ENCODE assay signal across 8 mouse cellular contexts in genomic region chr10:42018016-42018949, GRCm38 (mm10). TPM values are rescaled to one million over a fixed set of nuclear protein-coding genes. Genes with fewer than 3 reads are reported as not detected.
A peak's percentile ranks its signal among the peaks of the same experiment; 100 is the strongest.
DNase-seq lines count a peak whose midpoint lies in the region; ATAC-seq and TF ChIP-seq lines count a peak whose summit lies in the region.

Gene Armc2 (minus strand): TSS chr10:42018442.

- peak within 1 kb of the TSS; percentile 59 for H3K4me3 ChIP-seq in embryonic fibroblast, embryonic 13.5 days (ENCODE audit: insufficient read depth, low read length)
- H3K4me3 ChIP-seq in heart, embryonic 12.5 days, result peak within 1 kb of the TSS; percentile 58
- H3K4me3 ChIP-seq in kidney, embryonic 16.5 days (ENCODE audit: low read length), result peak within 1 kb of the TSS; percentile 60
- peak within 1 kb of the TSS; percentile 61 for H3K4me3 ChIP-seq in liver, embryonic 11.5 days (ENCODE audit: low read depth, low read length)

- DNase-seq in CD4-positive helper T cell, adult 2 months (ENCODE audit: low read depth, low spot score), result peak; percentile 71
- DNase-seq in brain, embryonic 14.5 days (ENCODE audit: low read depth), result peak; percentile 88
- DNase-seq in liver, embryonic 11.5 days (ENCODE audit: low spot score), result peak; percentile 74
- peak; percentile 72 for DNase-seq in naive thymus-derived CD4-positive, alpha-beta T cell, adult 2 months (ENCODE audit: low read depth)
- DNase-seq in splenic B cell, adult 2 months (ENCODE audit: low read depth, low spot score), result peak; percentile 63

- no peaks in the 10 kb centered on the region for H3K9me3 ChIP-seq in heart, embryonic 12.5 days (replicated peaks)
- no peaks in the 10 kb centered on the region for H3K9me3 ChIP-seq in kidney, embryonic 16.5 days (ENCODE audit: low read length)
- H3K9me3 ChIP-seq in liver, embryonic 11.5 days (ENCODE audit: control insufficient read depth, low read length), result no peaks in the 10 kb centered on the region

- peak; percentile 68; the same call in 1 of the 2 replicates for TF ChIP-seq POLR2A in brain, embryonic 14.5 days (IDR thresholded peaks at IDR 0.05; ENCODE audit: borderline replicate concordance, extremely low read depth, insufficient read depth, insufficient read length, poor library complexity, severe bottlenecking)
- peak; percentile 92 for TF ChIP-seq POLR2A in embryonic fibroblast, embryonic 13.5 days (IDR thresholded peaks at IDR 0.05; ENCODE audit: low read depth, low read length)

- WGBS in heart, embryonic 12.5 days, result 2% methylated on average over 53 of the region's 58 CpGs
- 3% methylated on average over 56 of the region's 58 CpGs for WGBS in kidney, embryonic 16.5 days
- WGBS in liver, embryonic 11.5 days, result 3% methylated on average over 58 of the region's 58 CpGs

- H3K36me3 ChIP-seq in heart, embryonic 12.5 days, result no peaks in the 10 kb centered on the region
- H3K36me3 ChIP-seq in kidney, embryonic 16.5 days (ENCODE audit: insufficient read depth, low read length), result no peaks in the 10 kb centered on the region
- H3K36me3 ChIP-seq in liver, embryonic 11.5 days (ENCODE audit: control insufficient read depth, insufficient read depth, low read length), result no peaks in the 10 kb centered on the region
- H3K36me3 ChIP-seq in splenic B cell, adult 2 months (ENCODE audit: control insufficient read depth, insufficient read depth, low read length, poor library complexity, severe bottlenecking), result no peaks in the 10 kb centered on the region

- no peak within 1 kb of the TSS for H3K27ac ChIP-seq in embryonic fibroblast, embryonic 13.5 days (ENCODE audit: insufficient read depth, low read length)
- no peak within 1 kb of the TSS for H3K27ac ChIP-seq in heart, embryonic 12.5 days (ENCODE audit: poor library complexity, severe bottlenecking)
- no peak within 1 kb of the TSS for H3K27ac ChIP-seq in kidney, embryonic 16.5 days (ENCODE audit: low read length)
- no peak within 1 kb of the TSS for H3K27ac ChIP-seq in liver, embryonic 11.5 days (ENCODE audit: low read depth, low read length)

- H3K4me2 ChIP-seq in heart, embryonic 12.5 days, result peak within 1 kb of the TSS; percentile 82
- peak within 1 kb of the TSS; percentile 78 for H3K4me2 ChIP-seq in kidney, embryonic 16.5 days (replicated peaks; ENCODE audit: low read depth, low read length)
- H3K4me2 ChIP-seq in liver, embryonic 11.5 days, result peak within 1 kb of the TSS; percentile 92

- peaks cover 37% of the 10 kb centered on the region for H3K27me3 ChIP-seq in heart, embryonic 12.5 days (replicated peaks)
- H3K27me3 ChIP-seq in kidney, embryonic 16.5 days (ENCODE audit: insufficient read depth, low read length), result peaks cover 5% of the 10 kb centered on the region; the same call in 1 of the 2 replicates
- H3K27me3 ChIP-seq in liver, embryonic 11.5 days (replicated peaks; ENCODE audit: control insufficient read depth, insufficient read depth, low read length), result peaks cover 11% of the 10 kb centered on the region
- H3K27me3 ChIP-seq in splenic B cell, adult 2 months (ENCODE audit: control insufficient read depth, insufficient read depth, low read length, poor library complexity, severe bottlenecking), result no peaks in the 10 kb centered on the region

- H3K4me1 ChIP-seq in embryonic fibroblast, embryonic 13.5 days (ENCODE audit: control insufficient read depth, insufficient read depth, low read length), result peaks cover 4% of the 10 kb centered on the region
- H3K4me1 ChIP-seq in heart, embryonic 12.5 days (replicated peaks), result peaks cover 7% of the 10 kb centered on the region; the same call in 1 of the 2 replicates
- H3K4me1 ChIP-seq in kidney, embryonic 16.5 days (ENCODE audit: insufficient read depth, low read length), result peaks cover 8% of the 10 kb centered on the region; the same call in 1 of the 2 replicates
- peaks cover 9% of the 10 kb centered on the region for H3K4me1 ChIP-seq in liver, embryonic 11.5 days (replicated peaks; ENCODE audit: control insufficient read depth, insufficient read depth, low read length)

- peak; percentile 86 for ATAC-seq in heart, embryonic 12.5 days (ENCODE audit: insufficient number of reproducible peaks, low FRiP score)
- ATAC-seq in kidney, embryonic 16.5 days (ENCODE audit: low FRiP score, low TSS enrichment), result peak; percentile 99
- ATAC-seq in liver, embryonic 11.5 days (replicated peaks; ENCODE audit: low FRiP score), result peak; percentile 94

- TF ChIP-seq CTCF in brain, embryonic 14.5 days (IDR thresholded peaks at IDR 0.05; ENCODE audit: borderline replicate concordance, extremely low read depth, insufficient read depth, insufficient read length), result no peak
- no peak for TF ChIP-seq CTCF in embryonic fibroblast, embryonic 13.5 days (IDR thresholded peaks at IDR 0.05; ENCODE audit: borderline replicate concordance, insufficient read depth, low read length)

- peak within 1 kb of the TSS; percentile 68 for H3K9ac ChIP-seq in heart, embryonic 12.5 days
- H3K9ac ChIP-seq in kidney, embryonic 16.5 days (replicated peaks; ENCODE audit: low read length), result peak within 1 kb of the TSS; percentile 60
- peak within 1 kb of the TSS; percentile 53 for H3K9ac ChIP-seq in liver, embryonic 11.5 days (ENCODE audit: low read depth, low read length)

RNA-seq across cellular contexts. Expression of gene Armc2, which starts in this region (rescaled TPM):
- polyA plus RNA-seq in brain, embryonic 14.5 days (2012; rRNA removed), result 7.8 and 10.2 TPM in 2 replicates
- polyA plus RNA-seq in embryonic fibroblast, embryonic 13.5 days (2011; ENCODE audit: insufficient read length, low read depth, missing spikeins), result 2.5 and 2.9 TPM in 2 replicates
- polyA plus RNA-seq in heart, embryonic 12.5 days (2016; fragmentation: Nextera tagmentation; extraction: Ambion mirVana), result 1.2 and 1.7 TPM in 2 replicates
- 1.4 and 1.8 TPM in 2 replicates for polyA plus RNA-seq in kidney, embryonic 16.5 days (2015; fragmentation: Nextera tagmentation; extraction: Ambion mirVana)
- 0.39 and 1.0 TPM in 2 replicates for polyA plus RNA-seq in liver, embryonic 11.5 days (2014; fragmentation: Nextera tagmentation; extraction: Ambion mirVana)
